22 mouse cellular contexts compared by ENCODE assay signal in the genomic region with DNA sequence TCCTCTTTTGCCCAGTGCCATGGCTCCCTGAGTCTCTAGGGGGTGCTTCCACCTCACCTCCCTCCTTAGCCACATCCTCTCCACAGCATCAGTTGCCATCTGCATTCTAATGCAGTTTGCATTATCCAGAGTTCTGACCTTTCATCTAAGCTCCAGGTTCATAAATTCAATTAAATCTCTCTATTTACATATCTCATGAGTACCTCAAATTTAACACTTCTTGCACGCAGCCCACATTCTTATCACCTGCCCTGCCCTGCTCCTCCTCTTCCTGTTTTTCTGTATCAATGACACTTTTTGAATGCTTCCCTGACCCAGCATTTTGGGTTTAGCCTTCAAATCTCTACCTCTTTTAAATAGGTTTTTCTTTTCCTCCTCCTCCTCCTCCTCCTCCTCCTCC. TPM values are rescaled to one million over a fixed set of nuclear protein-coding genes. Genes with fewer than 3 reads are reported as not detected.
DNase-seq lines count a peak whose midpoint lies in the region; TF ChIP-seq lines count a peak whose summit lies in the region.
"Had no signal": no experiment of that assay in that cellular context is flagged by ENCODE, and none has a peak within 500 bp of the region (broad histone marks: within the 10 kb centered on the region; RNA-seq: fewer than 3 reads in every experiment).

No protein-coding gene starts in this region.

- WGBS in heart, embryonic 10.5 days, result 59% methylated on average over 1 of the region's 1 CpGs
- WGBS in bone marrow, adult 2 months, result 13% methylated on average over 1 of the region's 1 CpGs

- DNase-seq in heart, adult 11 months, result peak; percentile 41
- no peak for DNase-seq in heart, embryonic 10.5 days (ENCODE audit: low spot score)
- peak; percentile 62 for DNase-seq in CD4-positive helper T cell, adult 2 months (ENCODE audit: low read depth, low spot score)
- peak; percentile 55 to 71 for DNase-seq in natural killer cell, adult 2 months (ENCODE audit: low spot score in 2 of 2)
- no peak for DNase-seq in gastrocnemius, postnatal 25 days
- no peak for DNase-seq in left cerebral cortex, postnatal 25 days (ENCODE audit: low spot score in 2 of 2)
- DNase-seq in testis, postnatal 10 days (ENCODE audit: low spot score), result no peak
- DNase-seq: cerebellum, adult 11 months; cerebellum, postnatal 25 days; heart, adult 18-20 months; layer of hippocampus, postnatal 36 days; left cerebral cortex, postnatal 4 days; lung, adult 18-20 months; lung, postnatal 36 days; right cerebral cortex, postnatal 25 days had no signal

- no peak for TF ChIP-seq CTCF in bone marrow, adult 2 months (IDR thresholded peaks at IDR 0.05; ENCODE audit: control insufficient read depth, insufficient read depth, low read length)

- H3K4me3 ChIP-seq in heart, embryonic 10.5 days, result no peak overlapping the region
- H3K4me3 ChIP-seq in bone marrow, adult 2 months (replicated peaks; ENCODE audit: control insufficient read depth, low read depth, low read length), result no peak overlapping the region
- H3K4me3 ChIP-seq: forebrain, embryonic 15.5 days; intestine, embryonic 15.5 days; midbrain, embryonic 13.5 days had no signal

- H3K36me3 ChIP-seq in heart, embryonic 10.5 days, result no peaks in the 10 kb centered on the region
- H3K36me3 ChIP-seq: forebrain, embryonic 15.5 days; intestine, embryonic 15.5 days; midbrain, embryonic 13.5 days had no signal

- H3K4me1 ChIP-seq in heart, embryonic 10.5 days, result no peaks in the 10 kb centered on the region
- H3K4me1 ChIP-seq in bone marrow, adult 2 months (ENCODE audit: control insufficient read depth, insufficient read depth, low read length), result peaks cover 3% of the 10 kb centered on the region
- H3K4me1 ChIP-seq: forebrain, embryonic 15.5 days; intestine, embryonic 15.5 days; midbrain, embryonic 13.5 days had no signal

- no peaks in the 10 kb centered on the region for H3K9me3 ChIP-seq in heart, embryonic 10.5 days
- H3K9me3 ChIP-seq: forebrain, embryonic 15.5 days; intestine, embryonic 15.5 days; midbrain, embryonic 13.5 days had no signal

- no peak overlapping the region for H3K27ac ChIP-seq in heart, embryonic 10.5 days
- peak overlapping the region; percentile 18; the same call in 1 of the 2 replicates for H3K27ac ChIP-seq in bone marrow, adult 2 months (ENCODE audit: control insufficient read depth, insufficient read depth, low read depth, low read length, poor library complexity)
- H3K27ac ChIP-seq: forebrain, embryonic 15.5 days; intestine, embryonic 15.5 days; midbrain, embryonic 13.5 days had no signal

- intact Hi-C loops in left cerebral cortex, postnatal 25 days (cut with DNase I), result no loop called here

- no peaks in the 10 kb centered on the region for H3K27me3 ChIP-seq in heart, embryonic 10.5 days (ENCODE audit: insufficient read depth, poor library complexity, severe bottlenecking)
- H3K27me3 ChIP-seq: forebrain, embryonic 15.5 days; intestine, embryonic 15.5 days; midbrain, embryonic 13.5 days had no signal

- TF ChIP-seq POLR2A in bone marrow, adult 2 months (IDR thresholded peaks at IDR 0.05; ENCODE audit: borderline replicate concordance, control insufficient read depth, low read depth, low read length), result no peak

RNA-seq across cellular contexts. Expression of a gene that starts 50.2 kb away (rescaled TPM):
- not detected in 2 replicates for polyA plus RNA-seq in heart, embryonic 10.5 days (2016; fragmentation: Nextera tagmentation; extraction: Ambion mirVana)
- polyA plus RNA-seq in bone marrow, adult 2 months (2011; ENCODE audit: insufficient read depth, insufficient read length, low replicate concordance, missing spikeins), result 0.84 and 3.1 TPM in 2 replicates
- not detected for total RNA-seq in gastrocnemius, postnatal 25 days (2021)
- total RNA-seq in left cerebral cortex, postnatal 25 days (2021), result not detected
- total RNA-seq: gastrocnemius, adult 18-20 months; layer of hippocampus, postnatal 36 days; left cerebral cortex, postnatal 4 days had no signal
- polyA plus RNA-seq: forebrain, embryonic 15.5 days; hindbrain, embryonic 11.5 days; midbrain, embryonic 13.5 days; neural tube, embryonic 11.5 days had no signal

Comparison
In these comparisons a context has a peak if more than half of its experiments do, and no peak if none do; other contexts are left out.
1. DNase-seq: peak in heart, adult 11 months (single experiment), CD4-positive helper T cell, adult 2 months (single experiment) and natural killer cell, adult 2 months (2 of 2); none in heart, embryonic 10.5 days (single experiment), gastrocnemius, postnatal 25 days (single experiment), left cerebral cortex, postnatal 25 days (0 of 2) and testis, postnatal 10 days (single experiment).